Mouse (Mus musculus) layer of hippocampus, postnatal 10 days (tissue): ENCODE measurements around the gene Fam43b. TPM values are rescaled to one million over a fixed set of nuclear protein-coding genes. Genes with fewer than 3 reads are reported as not detected.

Source experiments
- DNase-seq, 2 experiments: peaks; one replicate each; pipeline ENCODE4 v3.0.0; 2021; ENCODE audit warnings: low spot score in 2 of 2
- total RNA-seq, 2 experiments: library from RNA; stranded (reverse); gene quantifications; 2 replicates each; pipeline ENCODE4 v1.2.3; 2021

Gene Fam43b
- total RNA-seq, 2 experiments from 2014 or later, result 29.3 to 33.8 TPM

DNA sequence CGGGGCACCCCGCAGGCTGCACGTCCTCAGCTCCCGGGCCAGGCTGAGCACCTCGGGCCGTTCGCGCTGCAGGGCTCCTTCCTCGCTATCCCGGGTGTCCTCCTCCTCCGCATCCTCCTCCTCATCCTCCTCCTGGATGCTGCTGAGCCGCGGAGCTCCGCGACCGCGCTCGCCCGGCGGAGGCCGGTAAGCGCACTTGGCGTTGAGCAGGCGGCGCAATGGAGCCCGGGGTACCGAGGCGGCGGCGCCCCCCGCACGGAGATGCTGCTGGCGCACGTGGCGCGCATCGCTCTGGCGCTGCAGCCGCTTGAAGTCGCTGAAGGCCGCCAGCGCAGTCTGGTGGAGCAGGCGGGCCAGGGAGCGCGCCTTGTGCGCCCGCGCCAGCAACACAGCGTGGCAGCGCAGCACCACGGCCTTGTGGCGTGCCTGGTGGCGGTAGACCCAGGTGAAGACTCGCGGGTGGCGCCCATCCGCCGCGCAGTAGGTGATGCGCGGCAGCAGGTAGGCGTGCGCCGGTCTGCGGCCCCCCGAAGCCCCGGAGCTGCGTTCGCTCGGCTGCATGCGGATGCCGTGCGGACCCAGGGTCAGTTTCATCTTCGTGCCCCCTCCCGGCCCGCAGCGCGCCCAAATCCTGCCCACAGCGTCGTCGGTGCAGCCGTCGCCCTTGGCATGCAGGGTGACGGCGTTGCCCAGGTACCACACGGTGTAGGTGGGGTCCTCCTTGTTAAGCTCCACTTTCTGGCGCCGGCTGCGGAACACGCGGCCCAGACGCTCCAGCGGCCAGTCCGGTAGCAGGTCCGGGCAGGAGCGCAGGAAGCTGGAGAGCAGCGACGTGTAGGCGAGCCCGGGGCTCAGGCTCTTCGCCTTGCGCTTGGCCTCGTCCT lies 999 bp downstream of the Fam43b start:
- peak; percentile 48 to 63 for DNase-seq

DNA sequence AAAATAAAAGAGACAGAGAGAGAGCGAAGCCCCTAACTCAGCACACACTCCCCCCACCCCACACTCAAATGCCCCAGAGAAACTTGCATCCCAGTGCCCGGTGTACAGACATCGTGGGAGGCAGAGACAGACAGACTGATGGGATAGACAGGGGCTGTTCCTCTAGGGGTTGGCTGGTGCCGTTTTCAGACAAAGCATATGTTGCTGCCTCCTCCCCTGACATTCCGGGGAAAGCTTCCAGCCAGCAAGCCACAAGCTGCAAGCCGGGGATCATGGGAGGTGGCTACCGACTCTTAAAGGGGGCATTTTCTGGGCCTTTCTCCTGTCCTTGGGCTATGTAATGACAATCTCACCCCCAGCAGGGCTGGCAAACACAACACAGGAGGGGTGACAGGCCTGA lies 2.6 kb downstream of the Fam43b start:
- no peak for DNase-seq

DNA sequence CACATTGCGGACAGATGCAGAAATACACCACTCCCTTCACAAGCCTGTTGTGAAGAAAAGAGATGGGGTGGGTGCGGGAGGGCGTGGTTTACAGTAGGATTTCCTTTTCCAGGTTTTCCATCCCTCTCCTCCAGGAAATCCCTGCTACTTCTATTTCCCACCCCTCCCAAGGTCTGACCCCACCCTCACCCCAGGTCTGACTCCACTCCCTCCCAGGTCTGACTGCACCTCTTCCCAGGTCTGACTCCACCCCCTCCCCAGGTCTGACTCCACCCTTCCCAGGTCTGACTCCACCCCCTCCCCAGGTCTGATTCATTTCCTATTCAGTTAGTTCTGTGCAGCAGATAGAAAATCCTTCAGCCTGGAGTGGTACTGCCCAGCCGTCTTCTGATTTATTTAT lies 12.5 kb downstream of the Fam43b start:
- no peak for DNase-seq

- no peak for DNase-seq
Measured at GRCm38 (mm10) chr4:138382462-138382861, 13.9 kb downstream of the Fam43b start.

GRCm38 (mm10) chr4:138380132-138380689 lies 16.1 kb downstream of the Fam43b start:
- DNase-seq, result no peak

- DNase-seq, result peak; percentile 70 to 77
Measured at GRCm38 (mm10) chr4:138379091-138379840, 17.1 kb downstream of the Fam43b start.

DNA sequence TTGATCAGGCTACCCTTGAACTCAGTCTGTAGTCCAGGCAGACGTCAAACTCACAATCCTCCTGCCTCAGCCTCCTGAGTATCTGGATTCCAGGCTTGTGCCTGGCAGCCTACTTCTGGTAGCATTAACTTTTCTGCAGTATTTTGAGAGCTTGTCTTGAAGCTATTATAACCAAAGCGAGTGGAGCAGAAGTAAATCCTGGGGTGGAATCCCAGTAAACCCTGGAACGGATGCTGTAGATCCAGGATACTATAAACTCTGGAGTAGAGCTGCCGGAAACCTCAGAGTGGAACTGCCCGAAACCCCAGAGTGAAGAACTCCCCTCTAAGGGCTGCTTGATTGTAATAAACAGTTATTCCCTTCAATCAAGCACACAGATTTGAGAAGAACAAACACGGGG lies 18.8 kb downstream of the Fam43b start:
- peak; percentile 56 to 64 for DNase-seq

GRCm38 (mm10) chr4:138375117-138375516 lies 21.2 kb downstream of the Fam43b start:
- DNase-seq, result no peak

GRCm38 (mm10) chr4:138370996-138371516 lies 25.3 kb downstream of the Fam43b start:
- no peak for DNase-seq

- no peak for DNase-seq
Measured at GRCm38 (mm10) chr4:138368498-138369260, 27.6 kb downstream of the Fam43b start.

- DNase-seq, result peak in 1 of 2 experiments; percentile 49
Measured at GRCm38 (mm10) chr4:138367641-138368497, 28.5 kb downstream of the Fam43b start, which contains the start of gene Cda. Gene Cda, minus strand, starts transcription at chr4:138367992.

DNA sequence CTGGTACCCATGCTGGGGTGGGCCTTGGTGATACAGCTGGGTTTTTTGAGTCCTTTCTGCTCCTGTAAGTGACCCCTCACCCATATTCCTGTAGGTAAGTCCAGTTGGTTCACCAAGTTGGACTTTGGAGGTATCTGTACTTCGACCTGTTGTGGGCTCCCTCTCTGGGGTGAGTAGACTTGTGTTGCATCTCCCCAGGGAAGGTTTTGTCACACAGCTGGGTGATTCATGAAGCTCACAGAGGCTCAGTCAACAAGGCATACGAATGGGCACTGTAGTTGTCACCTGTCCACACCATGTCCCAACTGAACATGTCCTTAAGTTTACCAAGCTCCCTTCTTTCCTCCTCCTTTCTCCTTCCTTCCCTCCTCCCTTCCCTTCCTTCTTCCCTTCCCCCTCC lies 29.8 kb downstream of the Fam43b start:
- DNase-seq, result no peak

- DNase-seq, result no peak
Measured at GRCm38 (mm10) chr4:138363511-138363910, 32.8 kb downstream of the Fam43b start.

- DNase-seq, result no peak
Measured at GRCm38 (mm10) chr4:138362883-138363282, 33.4 kb downstream of the Fam43b start.

GRCm38 (mm10) chr4:138361370-138361821 lies 34.9 kb downstream of the Fam43b start:
- peak; percentile 45 to 49 for DNase-seq

DNA sequence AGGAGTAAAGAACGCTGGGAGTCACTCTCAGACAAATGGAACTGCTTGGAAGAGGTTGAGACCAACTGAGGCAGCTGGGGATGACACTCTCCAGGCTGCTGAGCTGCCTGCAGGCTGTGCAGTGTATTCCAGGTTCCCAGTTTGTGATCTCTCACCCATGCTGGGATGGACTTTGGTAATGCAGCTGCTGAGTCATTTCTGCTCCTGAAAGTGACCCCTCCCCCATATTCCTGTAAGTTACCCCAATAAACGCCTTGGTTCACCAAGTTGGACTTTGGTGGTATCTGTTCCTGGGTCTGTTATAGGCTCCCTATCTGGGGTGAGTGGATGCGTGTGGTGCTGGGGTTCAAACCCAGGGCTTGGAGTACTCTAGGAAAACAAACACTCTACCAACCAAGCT lies 38.2 kb downstream of the Fam43b start:
- DNase-seq, result no peak

- DNase-seq, result no peak
Measured at GRCm38 (mm10) chr4:138356551-138356950, 39.8 kb downstream of the Fam43b start.

GRCm38 (mm10) chr4:138356141-138356540 lies 40.2 kb downstream of the Fam43b start:
- no peak for DNase-seq

DNA sequence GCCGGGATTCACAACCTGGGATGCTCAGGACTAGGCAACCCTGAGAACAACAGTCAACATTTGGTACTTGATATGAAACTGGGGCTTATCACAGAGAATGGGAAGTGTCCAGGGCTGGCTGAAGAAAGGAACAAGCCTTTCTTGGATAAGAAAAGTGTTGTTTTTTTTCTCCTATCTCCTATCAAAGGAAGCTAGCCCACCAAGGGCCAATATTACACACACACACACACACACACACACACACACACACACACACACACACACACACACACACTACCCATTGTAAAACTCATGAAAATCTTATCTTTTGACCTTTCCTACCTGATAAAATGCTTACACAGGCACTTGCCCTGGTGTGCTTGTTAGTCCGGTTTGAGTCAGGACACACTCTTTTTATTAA lies 40.8 kb downstream of the Fam43b start:
- no peak for DNase-seq
